Mouse (Mus musculus) retina, postnatal 1 day (tissue): ENCODE measurements around the gene Dynll1.

ENCODE experiments used
- DNase-seq: peaks from one replicate; pipeline ENCODE4 v3.0.0-alpha.2; 2012

The Dynll1 gene

GRCm38 (mm10) chr5:115300792-115301614, at the start of gene Dynll1:
TSS of gene Dynll1 (minus strand) at chr5:115300999.
- DNase-seq: peak; percentile 99

- DNase-seq: no peak
Measured at GRCm38 (mm10) chr5:115349225-115349555, 48.4 kb upstream of the Dynll1 start.

GRCm38 (mm10) chr5:115348546-115349224, 47.9 kb upstream of the Dynll1 start, which contains the start of gene Cox6a1:
TSS of gene Cox6a1 (minus strand) at chr5:115348981.
- peak; percentile 98 for DNase-seq

GRCm38 (mm10) chr5:115347564-115347963, 46.8 kb upstream of the Dynll1 start:
- DNase-seq: peak; percentile 86

GRCm38 (mm10) chr5:115341314-115342165, 40.7 kb upstream of the Dynll1 start:
- no peak for DNase-seq

- DNase-seq: peak; percentile 95
Measured at GRCm38 (mm10) chr5:115340577-115341313, 39.9 kb upstream of the Dynll1 start, which contains the start of the genes Gatc and Triap1. TSS of gene Gatc (minus strand) at chr5:115341178. TSS of gene Triap1 (plus strand) at chr5:115341225.

GRCm38 (mm10) chr5:115340007-115340406, 39.2 kb upstream of the Dynll1 start:
- no peak for DNase-seq

GRCm38 (mm10) chr5:115333626-115334025, 32.8 kb upstream of the Dynll1 start:
- DNase-seq: no peak

- no peak for DNase-seq
Measured at GRCm38 (mm10) chr5:115330955-115331354, 30.2 kb upstream of the Dynll1 start.

GRCm38 (mm10) chr5:115327610-115328548, 27.1 kb upstream of the Dynll1 start:
- DNase-seq: peak; percentile 42

GRCm38 (mm10) chr5:115326875-115327609, 26.2 kb upstream of the Dynll1 start, which contains the start of gene Srsf9:
TSS of gene Srsf9 (plus strand) at chr5:115327177.
- peak; percentile 97 for DNase-seq

GRCm38 (mm10) chr5:115326256-115326831, 25.5 kb upstream of the Dynll1 start:
- DNase-seq: no peak

GRCm38 (mm10) chr5:115319004-115319940, 18.5 kb upstream of the Dynll1 start:
- peak; percentile 88 for DNase-seq

- DNase-seq: peak; percentile 74
Measured at GRCm38 (mm10) chr5:115317645-115318328, 17.0 kb upstream of the Dynll1 start.

- DNase-seq: peak; percentile 29
Measured at GRCm38 (mm10) chr5:115316968-115317644, 16.3 kb upstream of the Dynll1 start.

- DNase-seq: no peak
Measured at GRCm38 (mm10) chr5:115313668-115313943, 12.8 kb upstream of the Dynll1 start.

GRCm38 (mm10) chr5:115312816-115313667, 12.2 kb upstream of the Dynll1 start:
- DNase-seq: no peak
